Mouse (Mus musculus) CH12.LX (cell line): Measurements from ENCODE around the gene Noa1. TPM values are rescaled to one million over a fixed set of nuclear protein-coding genes. Genes with fewer than 3 reads are reported as not detected.
A peak's percentile ranks its signal among the peaks of the same experiment; 100 is the strongest.

ENCODE experiments used
- DNase-seq: peaks from one replicate; pipeline ENCODE4 v3.0.0-alpha.2; 2013; ENCODE audit errors: extremely low read depth
- H3K27ac ChIP-seq: 2 replicates; pipeline ENCODE4 v1.5.1; 2012; ENCODE audit warnings: low read depth, mild to moderate bottlenecking, control low read depth, moderate library complexity; ENCODE audit not compliant: insufficient read depth
- H3K27me3 ChIP-seq: replicated peaks from 2 replicates; pipeline ENCODE3; 2012; ENCODE audit warnings: inconsistent platforms
- H3K36me3 ChIP-seq, 2 experiments: replicated peaks in 1 of 2; 2 replicates each; pipeline versions ENCODE3 to v1.6.1; 2012; ENCODE audit warnings: inconsistent platforms in 1 of 2, low read length in 1 of 2, mild to moderate bottlenecking in 1 of 2, mixed read lengths in 1 of 2, moderate library complexity in 1 of 2; ENCODE audit not compliant: control insufficient read depth in 1 of 2, insufficient read depth in 1 of 2
- H3K4me1 ChIP-seq, 2 experiments: 2 replicates each; pipeline ENCODE4 v1.6.1; 2012; ENCODE audit warnings: inconsistent platforms in 1 of 2, moderate library complexity in 1 of 2; ENCODE audit not compliant: insufficient read depth in 2 of 2, control insufficient read depth in 1 of 2
- H3K4me2 ChIP-seq: 2 replicates; pipeline ENCODE4 v1.6.1; 2012; ENCODE audit warnings: low read depth, mild to moderate bottlenecking, control low read depth; ENCODE audit not compliant: poor library complexity, insufficient read depth, severe bottlenecking
- H3K4me3 ChIP-seq, 3 experiments: fragments of 150-350 bp in 1 of 3; sonication (generic) in 1 of 3; replicated peaks in 1 of 3; 2 replicates each; pipeline versions ENCODE3 to v1.5.1; 2011 to 2012; ENCODE audit warnings: low read depth in 2 of 3, low read length in 2 of 3, mild to moderate bottlenecking in 2 of 3, moderate library complexity in 2 of 3, control low read depth in 1 of 3, improper control_type of control experiment in 1 of 3, inconsistent platforms in 1 of 3, mixed read lengths in 1 of 3; ENCODE audit not compliant: poor library complexity in 1 of 3
- H3K79me2 ChIP-seq: replicated peaks from 2 replicates; pipeline ENCODE4 v1.6.1; 2012; ENCODE audit warnings: mild to moderate bottlenecking, moderate library complexity; ENCODE audit not compliant: control insufficient read depth, poor library complexity, insufficient read depth, severe bottlenecking; ENCODE audit errors: extremely low read depth
- H3K9ac ChIP-seq: 2 replicates; pipeline ENCODE4 v1.6.1; 2012; ENCODE audit warnings: low read depth, mild to moderate bottlenecking, control low read depth, moderate library complexity; ENCODE audit not compliant: insufficient read depth
- H3K9me3 ChIP-seq: replicated peaks from 2 replicates; pipeline ENCODE3; 2012; ENCODE audit warnings: low read length, inconsistent platforms, mixed read lengths
- BHLHE40 ChIP-seq: IDR thresholded peaks from 2 replicates; pipeline ENCODE4 v1.6.1; 2011; ENCODE audit warnings: mild to moderate bottlenecking, low read depth, low read length, improper control_type of control experiment
- CHD1 ChIP-seq: IDR thresholded peaks from 2 replicates; pipeline ENCODE4 v1.6.1; 2012; ENCODE audit warnings: low read depth, low read length, improper control_type of control experiment, inconsistent platforms
- CHD2 ChIP-seq: IDR thresholded peaks from 2 replicates; pipeline ENCODE4 v1.6.1; 2011; ENCODE audit warnings: low read length, improper control_type of control experiment
- CTCF ChIP-seq, 2 experiments: IDR thresholded peaks in 1 of 2; conservative IDR thresholded peaks in 1 of 2; 2 replicates each; pipeline ENCODE4 v1.5.1; 2011 to 2012; ENCODE audit warnings: low read depth in 2 of 2, low read length in 2 of 2, improper control_type of control experiment in 1 of 2, inconsistent platforms in 1 of 2, mild to moderate bottlenecking in 1 of 2, moderate library complexity in 1 of 2
- E2F4 ChIP-seq: IDR thresholded peaks from 2 replicates; pipeline ENCODE4 v1.6.1; 2011; ENCODE audit warnings: low read depth, low read length, improper control_type of control experiment; ENCODE audit not compliant: insufficient replicate concordance
- ELF1 ChIP-seq: IDR thresholded peaks from 2 replicates; pipeline ENCODE4 v1.6.1; 2014; ENCODE audit warnings: low read depth, mild to moderate bottlenecking, inconsistent platforms, low read length, improper control_type of control experiment
- EP300 ChIP-seq: IDR thresholded peaks from 2 replicates; pipeline ENCODE4 v1.6.1; 2011; ENCODE audit warnings: low read length, improper control_type of control experiment
- ETS1 ChIP-seq: conservative IDR thresholded peaks from 2 replicates; pipeline ENCODE4 v1.6.1; 2012; ENCODE audit warnings: low read depth, mild to moderate bottlenecking, inconsistent platforms, low read length, improper control_type of control experiment, moderate library complexity
- GABPA ChIP-seq: IDR thresholded peaks from 2 replicates; pipeline ENCODE4 v1.6.1; 2012; ENCODE audit warnings: low read depth, low read length, improper control_type of control experiment, inconsistent platforms; ENCODE audit not compliant: insufficient replicate concordance
- HCFC1 ChIP-seq: IDR thresholded peaks from 2 replicates; pipeline ENCODE4 v1.6.1; 2012; ENCODE audit warnings: low read depth, mild to moderate bottlenecking, inconsistent platforms, low read length, improper control_type of control experiment
- IRF4 ChIP-seq: IDR thresholded peaks from 2 replicates; pipeline ENCODE4 v1.6.1; 2014; ENCODE audit warnings: low read depth, mild to moderate bottlenecking, inconsistent platforms, low read length, improper control_type of control experiment
- JUN ChIP-seq: IDR thresholded peaks from 2 replicates; pipeline ENCODE4 v1.6.1; 2011; ENCODE audit warnings: low read depth, mild to moderate bottlenecking, low read length, improper control_type of control experiment, moderate library complexity; ENCODE audit not compliant: insufficient read depth
- JUND ChIP-seq: conservative IDR thresholded peaks from 2 replicates; pipeline ENCODE4 v1.6.1; 2011; ENCODE audit warnings: low read depth, low read length, improper control_type of control experiment
- KAT2A ChIP-seq: IDR thresholded peaks from 2 replicates; pipeline ENCODE4 v1.6.1; 2012; ENCODE audit warnings: low read length, improper control_type of control experiment, inconsistent platforms; ENCODE audit not compliant: insufficient replicate concordance
- MAFK ChIP-seq: IDR thresholded peaks from 2 replicates; pipeline ENCODE4 v1.6.1; 2011; ENCODE audit warnings: low read length, improper control_type of control experiment; ENCODE audit not compliant: insufficient replicate concordance
- MAX ChIP-seq: IDR thresholded peaks from 2 replicates; pipeline ENCODE4 v1.6.1; 2011; ENCODE audit warnings: low read length, improper control_type of control experiment
- MAZ ChIP-seq: IDR thresholded peaks from 2 replicates; pipeline ENCODE4 v1.6.1; 2012; ENCODE audit warnings: low read depth, mild to moderate bottlenecking, inconsistent platforms, low read length, improper control_type of control experiment, moderate library complexity
- MEF2A ChIP-seq: IDR thresholded peaks from 2 replicates; pipeline ENCODE4 v1.6.1; 2014; ENCODE audit warnings: low read depth, mild to moderate bottlenecking, inconsistent platforms, low read length, improper control_type of control experiment, borderline replicate concordance
- MXI1 ChIP-seq: IDR thresholded peaks from 2 replicates; pipeline ENCODE4 v1.6.1; 2011; ENCODE audit warnings: mild to moderate bottlenecking, low read depth, low read length, improper control_type of control experiment
- MYC ChIP-seq: IDR thresholded peaks from 2 replicates; pipeline ENCODE4 v1.6.1; 2011; ENCODE audit warnings: low read depth, mild to moderate bottlenecking, improper control_type of control experiment, low read length
- NELFE ChIP-seq: IDR thresholded peaks from 2 replicates; pipeline ENCODE4 v1.6.1; 2011; ENCODE audit warnings: low read depth, low read length, improper control_type of control experiment
- NRF1 ChIP-seq: IDR thresholded peaks from 2 replicates; pipeline ENCODE4 v1.6.1; 2014; ENCODE audit warnings: low read depth, mild to moderate bottlenecking, inconsistent platforms, low read length, improper control_type of control experiment, moderate library complexity
- PAX5 ChIP-seq: IDR thresholded peaks from 2 replicates; pipeline ENCODE4 v1.6.1; 2012; ENCODE audit warnings: low read length, inconsistent platforms, mixed read lengths
- POLR2A ChIP-seq: IDR thresholded peaks from 2 replicates; pipeline ENCODE4 v1.6.1; 2011; ENCODE audit warnings: low read depth, mild to moderate bottlenecking, improper control_type of control experiment, low read length
- POLR2AphosphoS2 ChIP-seq: IDR thresholded peaks from 2 replicates; pipeline ENCODE4 v1.6.1; 2011; ENCODE audit warnings: low read depth, low read length, improper control_type of control experiment
- RAD21 ChIP-seq: IDR thresholded peaks from 2 replicates; pipeline ENCODE4 v1.6.1; 2011; ENCODE audit warnings: low read depth, mild to moderate bottlenecking, low read length, improper control_type of control experiment, moderate library complexity
- RCOR1 ChIP-seq: conservative IDR thresholded peaks from 2 replicates; pipeline ENCODE4 v1.6.1; 2012; ENCODE audit warnings: low read depth, mild to moderate bottlenecking, inconsistent platforms, low read length, improper control_type of control experiment
- SIN3A ChIP-seq: IDR thresholded peaks from 2 replicates; pipeline ENCODE4 v1.6.1; 2012; ENCODE audit warnings: low read length, improper control_type of control experiment, inconsistent platforms
- SMC3 ChIP-seq: IDR thresholded peaks from 2 replicates; pipeline ENCODE4 v1.6.1; 2011; ENCODE audit warnings: low read depth, low read length, improper control_type of control experiment
- TBP ChIP-seq: conservative IDR thresholded peaks from 2 replicates; pipeline ENCODE4 v1.6.1; 2011; ENCODE audit warnings: low read depth, low read length, improper control_type of control experiment
- TCF12 ChIP-seq: IDR thresholded peaks from 2 replicates; pipeline ENCODE4 v1.6.1; 2014; ENCODE audit warnings: low read depth, mild to moderate bottlenecking, inconsistent platforms, low read length, improper control_type of control experiment
- UBTF ChIP-seq: IDR thresholded peaks from 2 replicates; pipeline ENCODE4 v1.6.1; 2012; ENCODE audit warnings: low read depth, mild to moderate bottlenecking, inconsistent platforms, low read length, improper control_type of control experiment, moderate library complexity
- USF1 ChIP-seq: IDR thresholded peaks from 2 replicates; pipeline ENCODE4 v1.6.1; 2014; ENCODE audit warnings: low read depth, mild to moderate bottlenecking, inconsistent platforms, low read length, improper control_type of control experiment
- USF2 ChIP-seq: conservative IDR thresholded peaks from 2 replicates; pipeline ENCODE4 v1.6.1; 2011; ENCODE audit warnings: low read depth, low read length, improper control_type of control experiment
- ZC3H11A ChIP-seq: IDR thresholded peaks from 2 replicates; pipeline ENCODE4 v1.6.1; 2012; ENCODE audit warnings: low read depth, mild to moderate bottlenecking, inconsistent platforms, low read length, improper control_type of control experiment
- ZKSCAN1 ChIP-seq: IDR thresholded peaks from 2 replicates; pipeline ENCODE4 v1.6.1; 2012; ENCODE audit warnings: low read depth, inconsistent platforms, low read length, improper control_type of control experiment, borderline replicate concordance
- ZMIZ1 ChIP-seq: IDR thresholded peaks from 2 replicates; pipeline ENCODE4 v1.6.1; 2012; ENCODE audit warnings: low read depth, mild to moderate bottlenecking, inconsistent platforms, low read length, improper control_type of control experiment
- ZNF384 ChIP-seq: IDR thresholded peaks from 2 replicates; pipeline ENCODE4 v1.6.1; 2012; ENCODE audit warnings: low read depth, low read length, improper control_type of control experiment, inconsistent platforms
- dilution Hi-C: fragments of 300-500 bp; cut with MboI; formaldehyde crosslinking; loops from 2 replicates; pipeline ENCODE4 v1.14.3; 2020; ENCODE audit warnings: low sequenced_read_pairs; ENCODE audit not compliant: extremely low pct_unique_long_range_greater_than_20kb, extremely low pct_ligation_motif_present
- in situ Hi-C: fragments of 300-500 bp; cut with MboI; formaldehyde crosslinking; loops from 3 replicates; pipeline ENCODE4 v1.14.3; 2019; ENCODE audit warnings: low sequenced_read_pairs, low pct_ligation_motif_present, low pct_unique_long_range_greater_than_20kb, mixed read lengths
- polyA plus RNA-seq: library from polyadenylated mRNA; unstranded; fragments of >175 nt; gene quantifications from 2 replicates; pipeline ENCODE4 v1.2.1, GENCODE M21; 2012; ENCODE audit warnings: low read depth; ENCODE audit not compliant: insufficient read length
- total RNA-seq, 2 experiments: library from RNA; depleted of rRNA; stranded (reverse); fragments of 300-350 nt in 1 of 2; fragments of >200 nt in 1 of 2; gene quantifications; 2 replicates each; pipeline ENCODE4 v1.2.3; 2012 to 2014

Noa1 gene
- total and polyA plus RNA-seq, 3 experiments: 33.0 to 60.7 (median 45.7) TPM

DNA sequence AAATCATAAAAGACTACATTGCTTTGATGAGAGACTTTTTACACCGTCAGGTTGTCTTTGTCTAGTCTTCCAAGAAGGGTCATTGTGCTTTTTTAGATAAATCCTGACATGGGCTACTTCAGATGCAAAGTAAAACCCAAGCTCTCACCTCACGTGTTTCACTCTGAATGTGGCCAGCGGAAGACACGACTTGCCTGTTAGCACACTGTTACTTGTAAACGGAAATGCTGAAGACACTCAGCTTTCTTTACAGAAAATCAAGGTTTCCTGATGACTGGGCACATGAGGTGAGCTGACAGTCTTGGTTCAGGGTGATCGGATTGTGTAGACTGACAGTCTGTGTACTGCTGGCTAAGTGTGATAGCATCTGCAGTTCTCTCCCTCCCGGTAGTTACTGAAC, 24.2 kb downstream of the Noa1 start:
- peaks cover 24 to 67% of the 10 kb centered on the region in 2 experiments for H3K4me1 ChIP-seq
- peaks cover 51 to 64% of the 10 kb centered on the region in 2 experiments for H3K36me3 ChIP-seq

DNA sequence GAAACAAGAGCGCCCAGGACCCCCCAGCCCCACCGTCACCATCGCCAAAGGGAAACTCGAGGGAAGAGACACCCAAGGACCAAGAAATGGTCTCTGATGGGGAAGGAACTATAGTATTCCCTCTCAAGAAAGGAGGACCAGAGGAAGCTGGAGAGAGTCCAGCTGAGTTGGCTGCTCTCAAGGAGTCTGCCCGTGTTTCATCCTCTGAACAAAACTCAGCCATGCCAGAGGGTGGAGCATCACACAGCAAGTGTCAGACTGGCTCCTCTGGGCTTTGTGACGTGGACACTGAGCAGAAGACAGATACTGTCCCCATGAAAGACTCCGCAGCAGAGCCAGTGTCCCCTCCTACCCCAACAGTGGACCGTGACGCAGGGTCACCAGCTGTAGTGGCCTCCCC, 27.6 kb downstream of the Noa1 start:
- Histone ChIP-seq H3K9me3 (no peaks in the 10 kb centered on the region), H3K4me3 (no peak overlapping the region), H3K9ac (no peak overlapping the region), H3K79me2 (peaks cover 46% of the 10 kb centered on the region), H3K27me3 (no peaks in the 10 kb centered on the region), H3K36me3 (peaks cover 60 to 83% of the 10 kb centered on the region in 2 experiments), H3K4me2 (no peak overlapping the region), H3K4me1 (peaks cover 9 to 43% of the 10 kb centered on the region in 2 experiments; a peak in 3 of 4 replicates), H3K27ac (no peak overlapping the region)
- in situ Hi-C loops (no loop called here), dilution Hi-C loops (no loop called here)
- DNase-seq: no peak
- TF ChIP-seq E2F4 (no peak), USF2 (no peak), MAZ (no peak), ETS1 (no peak), PAX5 (no peak), POLR2AphosphoS2 (no peak), MAFK (no peak), CTCF (conservative IDR thresholded peaks at IDR 0.05 in 1 of 2, IDR thresholded peaks at IDR 0.05 in 1 of 2; ENCODE audit: low read depth in 2 of 2, low read length in 2 of 2) (no peak), ELF1 (no peak), IRF4 (no peak), SMC3 (no peak), ZC3H11A (no peak)

More for the DNA sequence above, 24.2 kb downstream of the Noa1 start:
- in situ Hi-C loops (no loop called here), dilution Hi-C loops (no loop called here)
- H3K4me2 ChIP-seq: 0 out of 2 replicates have a peak overlapping the region, but pooled peaks have one; percentile 2
- H3K9me3 ChIP-seq: no peaks in the 10 kb centered on the region
- peaks cover 21% of the 10 kb centered on the region for H3K79me2 ChIP-seq
- H3K27ac ChIP-seq: no peak overlapping the region
- TF ChIP-seq ELF1: no peak
- TF ChIP-seq MYC: peak; percentile 82; the same call in 1 of the 2 replicates
- TF ChIP-seq CHD2: no peak
- TF ChIP-seq BHLHE40: peak; percentile 100
- TF ChIP-seq JUN: peak; percentile 58; the same call in 1 of the 2 replicates
- peak; percentile 91 for TF ChIP-seq IRF4
- TF ChIP-seq MAZ: no peak
- no peak for TF ChIP-seq ZC3H11A
- TF ChIP-seq E2F4: no peak
- TF ChIP-seq MEF2A: peak; percentile 70; the same call in 1 of the 2 replicates
- peak; percentile 46; the same call in 1 of the 2 replicates for TF ChIP-seq RCOR1
- TF ChIP-seq MAX: peak; percentile 43; the same call in 1 of the 2 replicates
- no peak for TF ChIP-seq ZMIZ1
- TF ChIP-seq USF2: no peak
- TF ChIP-seq TBP: no peak
- TF ChIP-seq ETS1: peak; percentile 90
- no peak for TF ChIP-seq CTCF (conservative IDR thresholded peaks at IDR 0.05 in 1 of 2, IDR thresholded peaks at IDR 0.05 in 1 of 2; ENCODE audit: low read depth in 2 of 2, low read length in 2 of 2)
- no peak for TF ChIP-seq CHD1
- TF ChIP-seq TCF12: peak; percentile 28; the same call in 1 of the 2 replicates
- TF ChIP-seq KAT2A: no peak
- TF ChIP-seq USF1: no peak
- peak; percentile 86 for TF ChIP-seq MXI1
- TF ChIP-seq RAD21: no peak
- no peak for TF ChIP-seq POLR2A
- peak; percentile 61 for TF ChIP-seq EP300
- TF ChIP-seq HCFC1: no peak
- 0 out of 2 replicates have a peak, but pooled peaks have one; percentile 56 for TF ChIP-seq MAFK
- peak; percentile 65; the same call in 1 of the 2 replicates for TF ChIP-seq JUND
- no peak for TF ChIP-seq ZNF384
- TF ChIP-seq ZKSCAN1: no peak
- no peak for TF ChIP-seq GABPA
- no peak for TF ChIP-seq UBTF
- peak; percentile 67; the same call in 1 of the 2 replicates for TF ChIP-seq SIN3A
- TF ChIP-seq NELFE: no peak
- no peak for TF ChIP-seq PAX5
- no peak for TF ChIP-seq POLR2AphosphoS2
- no peak for TF ChIP-seq NRF1
- TF ChIP-seq SMC3: no peak
- H3K9ac ChIP-seq: no peak overlapping the region
- peak; percentile 74 for DNase-seq
- H3K27me3 ChIP-seq: no peaks in the 10 kb centered on the region
- no peak overlapping the region for H3K4me3 ChIP-seq
